Mouse (Mus musculus) heart, embryonic 16.5 days (tissue): ENCODE measurements around the gene Clec4b1. TPM values are rescaled to one million over a fixed set of nuclear protein-coding genes. Genes with fewer than 3 reads are reported as not detected.
"Not testable (repeated sequence)": the region's sequence is repeated elsewhere in the genome, so short reads cannot be mapped to it uniquely, and the experiment has no call there.

Source experiments
- ATAC-seq: fragments of 200-750 bp; cut with Nextera tagmentation; replicated peaks from 2 replicates; pipeline ENCODE4 v1.8.0; 2017; ENCODE audit warnings: moderate number of reproducible peaks; ENCODE audit not compliant: insufficient read depth, low FRiP score; ENCODE audit errors: extremely low read depth
- H3K27ac ChIP-seq: fragments of 300-500 bp; sonication (generic); 2 replicates; pipeline ENCODE4 v1.5.1; 2014; ENCODE audit warnings: mild to moderate bottlenecking, low read length, control low read depth, moderate library complexity
- H3K27me3 ChIP-seq: fragments of 300-500 bp; sonication (generic); 2 replicates; pipeline ENCODE4 v1.6.1; 2014; ENCODE audit warnings: low read length, mixed read lengths; ENCODE audit not compliant: control insufficient read depth, insufficient read depth
- H3K36me3 ChIP-seq: fragments of 300-500 bp; sonication (generic); 2 replicates; pipeline ENCODE4 v1.6.1; 2014; ENCODE audit not compliant: control insufficient read depth, insufficient read depth
- H3K4me1 ChIP-seq: fragments of 300-500 bp; sonication (generic); 2 replicates; pipeline ENCODE4 v1.6.1; 2014; ENCODE audit warnings: low read length, mixed read lengths; ENCODE audit not compliant: control insufficient read depth, insufficient read depth
- H3K4me2 ChIP-seq: fragments of 300-500 bp; sonication (generic); 2 replicates; pipeline ENCODE4 v1.6.1; 2014; ENCODE audit warnings: low read depth, mild to moderate bottlenecking, control low read depth, low read length
- H3K4me3 ChIP-seq: fragments of 300-500 bp; sonication (generic); 2 replicates; pipeline ENCODE4 v1.5.1; 2014; ENCODE audit warnings: mild to moderate bottlenecking, control low read depth, low read length
- H3K9ac ChIP-seq: fragments of 300-500 bp; sonication (generic); 2 replicates; pipeline ENCODE4 v1.6.1; 2014; ENCODE audit warnings: low read length, control low read depth
- H3K9me3 ChIP-seq: fragments of 300-500 bp; sonication (generic); replicated peaks from 2 replicates; pipeline ENCODE4 v1.6.1; 2016; ENCODE audit warnings: low read length; ENCODE audit not compliant: control insufficient read depth
- WGBS: fragments of 180-500 bp; shearing (Covaris S2); extraction: QIAGEN DNeasy Blood & Tissue Kit; methylation state at CpG from one replicate; pipeline ENCODE4 v1.1.7; 2014; 5-methylcytosine and 5-hydroxymethylcytosine counted together
- polyA plus RNA-seq: library from polyadenylated mRNA; unstranded; fragments of >200 nt; fragmentation: Nextera tagmentation; extraction: Ambion mirVana; gene quantifications from 2 replicates; pipeline ENCODE4 v1.2.1, GENCODE M21; 2015

Clec4b1 gene
- polyA plus RNA-seq = not detected in 2 replicates

DNA sequence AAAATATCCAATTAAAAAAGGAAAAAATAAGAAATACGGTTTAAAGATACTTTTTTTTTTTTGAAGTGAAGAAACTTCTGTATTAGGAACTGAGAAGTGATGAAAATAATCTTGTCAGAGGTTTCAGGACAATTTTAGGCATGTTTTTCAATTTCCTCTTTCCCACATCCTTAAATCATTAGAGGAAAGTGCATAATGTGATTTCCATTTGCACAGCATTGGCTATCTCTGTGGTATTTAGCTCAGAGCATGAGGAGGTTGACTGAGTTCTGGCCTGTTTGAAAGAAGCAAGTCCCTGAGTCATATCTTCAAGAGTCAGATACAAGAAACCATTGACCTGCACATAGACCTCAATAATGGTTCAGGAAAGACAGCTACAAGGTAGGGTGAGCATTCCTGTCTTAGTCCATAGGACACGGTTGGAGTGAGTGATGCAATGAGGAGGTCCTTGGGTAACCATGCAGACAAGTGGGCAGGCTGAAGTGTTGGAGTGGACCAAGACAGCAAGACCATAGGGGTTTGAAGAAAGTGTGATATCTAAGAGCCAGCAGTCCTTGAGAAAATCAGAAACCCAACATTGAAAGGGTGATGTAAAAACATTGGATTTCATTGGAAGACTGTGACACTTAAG lies at the start of gene Clec4b1:
Gene Clec4b1 (plus strand): TSS at position 221 of the 631 bp plus-strand sequence.
- WGBS = 51% methylated on average over 2 of the region's 2 CpGs
- Histone ChIP-seq H3K27me3 (no peaks in the 10 kb centered on the region), H3K27ac (no peak within 1 kb of the TSS)

DNA sequence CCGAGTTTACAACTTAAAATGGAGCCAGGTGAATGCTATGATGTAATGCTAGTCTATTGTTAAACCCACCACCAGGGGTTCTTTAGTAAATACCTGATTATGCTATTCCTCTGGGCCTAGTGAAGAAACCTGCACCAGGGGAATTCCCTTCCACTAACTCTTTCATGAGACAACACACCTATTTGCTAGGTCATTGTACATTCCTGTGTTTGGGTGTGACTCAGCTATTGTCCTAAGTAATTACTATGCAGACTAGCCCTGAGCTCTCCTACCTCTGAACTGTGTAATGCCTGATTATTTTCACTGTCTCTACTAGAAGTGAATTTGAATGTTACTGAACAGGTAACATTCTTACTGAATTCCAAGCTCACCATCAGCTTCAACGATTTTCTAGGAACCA lies 45.1 kb upstream of the Clec4b1 start:
- H3K4me3 ChIP-seq, H3K36me3 ChIP-seq, H3K27ac ChIP-seq, H3K4me1 ChIP-seq, ATAC-seq, H3K27me3 ChIP-seq, H3K4me2 ChIP-seq, H3K9ac ChIP-seq, H3K9me3 ChIP-seq: not testable (repeated sequence)
- 62% methylated on average over 2 of the region's 2 CpGs for WGBS

More for the DNA sequence above, at the start of gene Clec4b1:
- H3K4me2 ChIP-seq = no peak within 1 kb of the TSS
- peaks cover 11% of the 10 kb centered on the region for H3K9me3 ChIP-seq
- no peak within 1 kb of the TSS for H3K4me3 ChIP-seq
- no peaks in the 10 kb centered on the region for H3K36me3 ChIP-seq
- no peak within 1 kb of the TSS for H3K9ac ChIP-seq
- H3K4me1 ChIP-seq = no peaks in the 10 kb centered on the region
- no peak for ATAC-seq

DNA sequence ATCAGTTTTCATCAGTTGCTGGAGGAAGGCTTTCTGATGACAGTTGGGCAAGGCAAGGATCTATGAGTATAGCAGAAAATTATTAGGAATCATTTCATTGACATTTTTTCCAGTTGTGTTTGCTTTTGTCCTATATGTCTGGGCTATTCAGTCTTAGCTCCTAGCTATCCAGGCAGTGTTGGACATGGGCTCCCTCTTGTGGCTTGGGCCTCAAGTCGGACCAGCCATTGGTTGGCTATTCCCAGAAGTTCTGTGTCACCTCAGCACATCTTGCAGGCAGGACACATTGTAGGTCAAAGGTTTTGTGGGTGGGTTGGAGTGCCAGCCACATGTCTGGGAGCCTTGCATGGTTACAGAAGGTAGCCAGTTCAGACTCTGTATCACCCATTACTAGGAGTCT lies 44.2 kb upstream of the Clec4b1 start:
- H3K4me1 ChIP-seq = no peaks in the 10 kb centered on the region
- no peaks in the 10 kb centered on the region for H3K36me3 ChIP-seq
- no peak overlapping the region for H3K27ac ChIP-seq
- WGBS = 52% methylated on average over 1 of the region's 1 CpGs
- no peaks in the 10 kb centered on the region for H3K27me3 ChIP-seq
- H3K9me3 ChIP-seq = 0 out of 2 replicates have a peak, but pooled peaks cover 2% of the 10 kb centered on the region
- no peak overlapping the region for H3K4me2 ChIP-seq
- no peak for ATAC-seq
- no peak overlapping the region for H3K4me3 ChIP-seq
- H3K9ac ChIP-seq = no peak overlapping the region

DNA sequence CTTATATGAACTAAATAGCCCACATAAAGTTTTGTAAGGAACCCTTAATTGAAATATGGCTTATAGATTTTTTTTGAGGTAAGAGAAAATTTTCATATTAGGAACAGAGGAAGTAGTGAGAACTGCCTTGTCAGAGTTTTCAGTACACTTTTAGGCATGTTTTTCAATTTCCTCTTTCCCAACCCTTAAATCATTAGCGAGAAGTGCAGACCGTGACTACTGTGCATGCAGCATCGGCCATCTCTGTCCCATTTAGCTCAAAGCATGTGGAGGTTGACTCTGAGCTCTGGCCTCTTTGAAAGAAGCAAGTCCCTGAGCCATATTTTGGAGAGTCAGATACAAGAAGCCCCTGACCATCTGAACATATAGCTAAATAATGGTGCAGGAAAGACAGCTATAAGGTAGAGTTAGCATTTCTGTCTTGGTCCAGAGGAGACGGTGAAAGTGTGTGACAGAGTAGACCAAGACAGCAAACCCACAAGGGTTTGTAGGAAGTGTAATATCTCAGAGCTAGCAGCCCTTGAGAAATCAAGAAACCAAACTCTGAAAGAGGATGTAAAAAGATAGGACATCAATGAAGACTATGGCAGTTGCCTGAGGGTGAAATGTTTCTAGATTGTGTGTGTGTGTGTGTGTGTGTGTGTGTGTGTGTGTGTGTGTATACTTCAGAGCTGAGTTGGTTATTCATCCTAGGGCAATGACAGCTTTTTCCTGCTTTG lies 45.5 kb downstream of the Clec4b1 start:
- WGBS = 81% methylated on average over 4 of the region's 4 CpGs
- Histone ChIP-seq H3K4me2 (no peak overlapping the region), H3K27me3 (no peaks in the 10 kb centered on the region), H3K9ac (no peak overlapping the region), H3K36me3 (no peaks in the 10 kb centered on the region), H3K27ac (no peak overlapping the region), H3K4me3 (no peak overlapping the region), H3K4me1 (no peaks in the 10 kb centered on the region), H3K9me3 (peaks cover 2% of the 10 kb centered on the region)
- no peak for ATAC-seq

DNA sequence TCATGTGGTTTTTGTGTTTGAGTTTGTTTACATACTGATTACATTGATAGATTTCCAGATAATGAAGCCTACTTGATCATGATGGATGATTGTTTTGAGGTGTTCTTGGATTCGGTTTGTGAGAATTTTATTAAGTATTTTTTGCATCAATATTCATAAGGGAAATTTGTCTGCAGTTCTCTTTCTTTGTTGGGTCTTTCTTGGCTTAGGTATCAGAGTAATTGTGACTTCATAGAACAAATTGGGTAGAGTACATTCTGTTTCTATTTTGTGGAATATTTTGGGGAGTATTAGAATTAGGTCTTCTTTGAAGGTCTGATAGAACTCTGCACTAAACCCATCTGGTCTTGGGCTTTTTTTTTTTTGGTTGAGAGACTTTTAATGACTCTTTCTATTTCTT lies 56.4 kb downstream of the Clec4b1 start, which contains the start of gene Clec4a2:
Gene Clec4a2 (plus strand): TSS at position 301 of the 400 bp plus-strand sequence.
- H3K27me3 ChIP-seq, ATAC-seq, H3K4me1 ChIP-seq, H3K36me3 ChIP-seq, H3K4me3 ChIP-seq, H3K27ac ChIP-seq, H3K4me2 ChIP-seq, H3K9me3 ChIP-seq, H3K9ac ChIP-seq: not testable (repeated sequence)
- WGBS = 49% methylated on average over 1 of the region's 1 CpGs

Other genes with a start within 250 kb of the Clec4b1 start
- gene Slc2a3, start 248.3 kb upstream of the Clec4b1 start, polyA plus RNA-seq = 10.5 and 10.9 TPM in 2 replicates
- gene Foxj2, start 230.0 kb upstream of the Clec4b1 start, polyA plus RNA-seq = 6.1 TPM in 2 replicates
- 2.5 and 2.7 TPM in 2 replicates for gene C3ar1, start 193.8 kb upstream of the Clec4b1 start, polyA plus RNA-seq
- 51.1 and 51.7 TPM in 2 replicates for gene Necap1, start 175.5 kb upstream of the Clec4b1 start, polyA plus RNA-seq
- 2.4 and 2.7 TPM in 2 replicates for gene Clec4a1, start 128.1 kb upstream of the Clec4b1 start, polyA plus RNA-seq
- 2.6 and 3.5 TPM in 2 replicates for gene Clec4a3, start 97.4 kb upstream of the Clec4b1 start, polyA plus RNA-seq
- not detected in 2 replicates for gene Clec4a4, start 59.6 kb upstream of the Clec4b1 start, polyA plus RNA-seq
- gene Clec4a2, start 56.5 kb downstream of the Clec4b1 start, polyA plus RNA-seq = 2.3 and 2.5 TPM in 2 replicates
- not detected in 2 replicates for gene Clec4b2, start 122.9 kb downstream of the Clec4b1 start, polyA plus RNA-seq
- gene Clec4n, start 179.9 kb downstream of the Clec4b1 start, polyA plus RNA-seq = 2.8 and 3.7 TPM in 2 replicates
- gene Clec4d, start 212.1 kb downstream of the Clec4b1 start, polyA plus RNA-seq = 0.11 and 0.44 TPM in 2 replicates
- gene Clec4e, start 239.9 kb downstream of the Clec4b1 start, polyA plus RNA-seq = 0.10 and 0.18 TPM in 2 replicates